Mouse (Mus musculus): ENCODE results near the gene Vmn1r87. TPM values are rescaled to one million over a fixed set of nuclear protein-coding genes. Genes with fewer than 3 reads are reported as not detected.
"Not testable (repeated sequence)": the region's sequence is repeated elsewhere in the genome, so short reads cannot be mapped to it uniquely, and the experiment has no call there.

Gene Vmn1r87
- polyA plus RNA-seq (2015; fragmentation: Nextera tagmentation; extraction: Ambion mirVana), result not detected in 2 replicates

DNA sequence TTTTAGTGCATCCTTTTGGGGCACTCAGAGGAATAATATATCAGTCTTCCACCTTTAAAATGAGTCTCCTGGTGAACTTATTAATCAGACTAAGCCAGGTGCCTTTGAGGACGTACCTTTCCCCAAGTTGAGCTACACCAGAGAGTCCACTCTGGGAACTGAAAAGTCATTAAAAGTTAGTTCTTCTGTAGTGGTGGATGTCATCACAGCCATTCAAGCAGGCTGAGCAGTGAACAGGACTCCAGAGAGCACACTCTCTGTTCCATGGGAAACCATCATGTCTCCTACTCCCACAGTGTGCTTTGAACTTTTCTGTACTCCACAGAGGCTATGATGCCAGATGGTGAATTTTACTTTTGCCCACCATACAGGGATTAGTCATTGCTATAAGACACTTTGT, at the start of gene Vmn1r87:
Vmn1r87 (minus strand) TSS at position 101 of the 400 bp plus-strand sequence.
- no peaks in the 10 kb centered on the region for H3K9me3 ChIP-seq (replicated peaks)
- no peak within 1 kb of the TSS for H3K4me3 ChIP-seq (replicated peaks)
- H3K36me3 ChIP-seq, result no peaks in the 10 kb centered on the region
- H3K27me3 ChIP-seq, result no peaks in the 10 kb centered on the region
- ATAC-seq (replicated peaks; ENCODE audit: low FRiP score), result no peak
- 91% methylated on average over 1 of the region's 1 CpGs for WGBS
- H3K4me2 ChIP-seq, result no peak within 1 kb of the TSS
- no peak within 1 kb of the TSS for H3K27ac ChIP-seq
- H3K9ac ChIP-seq, result no peak within 1 kb of the TSS
- no peaks in the 10 kb centered on the region for H3K4me1 ChIP-seq

DNA sequence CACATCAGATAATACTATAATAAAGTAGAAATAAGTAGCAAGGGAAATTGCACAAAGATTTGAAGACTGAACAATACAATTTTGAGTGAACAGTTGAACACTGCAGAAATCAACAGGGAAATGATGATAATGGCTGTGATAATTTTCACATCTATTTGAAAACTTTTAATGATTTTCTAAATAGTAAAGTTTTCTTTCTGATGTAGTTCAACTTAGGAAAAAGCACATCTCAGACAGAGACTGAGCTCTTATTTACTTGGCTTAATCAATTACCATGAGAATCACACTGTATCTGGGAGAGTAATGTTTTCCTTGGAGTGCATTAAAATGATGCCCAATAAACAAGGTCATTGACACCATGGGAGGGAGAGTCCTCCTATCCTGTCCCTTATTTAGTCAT, 19.3 kb upstream of the Vmn1r87 start, which contains the start of gene Vmn1r88:
Vmn1r88 (plus strand) TSS at position 301 of the 400 bp plus-strand sequence.
- Histone ChIP-seq H3K27me3 (no peaks in the 10 kb centered on the region), H3K4me1 (no peaks in the 10 kb centered on the region), H3K9ac (no peak within 1 kb of the TSS), H3K27ac (no peak within 1 kb of the TSS), H3K36me3 (no peaks in the 10 kb centered on the region), H3K4me3 (replicated peaks) (no peak within 1 kb of the TSS), H3K4me2 (no peak within 1 kb of the TSS), H3K9me3 (replicated peaks) (no peaks in the 10 kb centered on the region)
- no peak for ATAC-seq (replicated peaks; ENCODE audit: low FRiP score)

DNA sequence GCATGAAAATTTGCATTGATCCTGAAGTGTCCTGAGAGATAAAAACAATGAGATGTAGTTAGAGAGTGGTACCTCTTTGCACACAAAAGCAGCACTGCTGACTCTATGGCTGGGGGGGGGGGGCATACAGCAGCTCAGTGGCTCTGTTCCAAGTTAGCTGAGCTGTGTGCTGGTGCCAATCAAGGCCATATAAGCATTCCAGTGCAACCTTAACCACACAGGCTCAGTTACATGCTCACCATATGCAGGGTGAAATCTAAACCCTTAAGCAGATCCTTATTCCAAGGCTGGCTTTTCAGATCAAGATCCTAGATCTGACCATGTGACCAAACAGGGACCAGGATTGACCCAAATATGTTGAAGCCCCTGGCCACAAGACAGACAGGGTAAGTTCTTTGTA, 2.6 kb downstream of the Vmn1r87 start:
- ATAC-seq (replicated peaks; ENCODE audit: low FRiP score), result no peak
- Histone ChIP-seq H3K36me3 (no peaks in the 10 kb centered on the region), H3K4me3 (replicated peaks) (no peak overlapping the region), H3K9me3 (replicated peaks) (no peaks in the 10 kb centered on the region), H3K4me2 (no peak overlapping the region), H3K4me1 (no peaks in the 10 kb centered on the region), H3K27ac (no peak overlapping the region), H3K27me3 (no peaks in the 10 kb centered on the region), H3K9ac (no peak overlapping the region)

DNA sequence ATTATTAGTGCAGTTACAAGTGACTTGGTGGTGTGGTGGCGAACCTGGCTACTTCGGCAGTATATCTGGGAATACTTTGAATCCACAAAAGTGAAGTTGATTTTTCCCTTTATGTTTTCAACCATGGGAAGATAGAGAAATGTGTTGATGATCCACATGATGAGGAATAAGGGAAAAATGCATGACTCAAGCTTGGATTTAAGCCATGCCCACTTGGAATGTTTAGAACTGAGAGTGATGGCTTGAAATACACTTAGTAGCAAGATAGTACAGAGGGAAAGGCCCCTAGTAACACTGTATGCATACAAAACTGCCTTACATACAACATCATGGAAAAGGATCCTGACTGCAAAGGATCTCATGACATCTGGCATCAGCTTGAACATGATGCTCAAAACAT, 8.1 kb downstream of the Vmn1r87 start:
- H3K4me1 ChIP-seq, result no peaks in the 10 kb centered on the region
- H3K4me3 ChIP-seq (replicated peaks), result no peak overlapping the region
- no peak for ATAC-seq (replicated peaks; ENCODE audit: low FRiP score)
- 86% methylated on average over 2 of the region's 2 CpGs for WGBS
- H3K36me3 ChIP-seq, result no peaks in the 10 kb centered on the region
- H3K27ac ChIP-seq, result no peak overlapping the region
- no peak overlapping the region for H3K9ac ChIP-seq
- no peaks in the 10 kb centered on the region for H3K9me3 ChIP-seq (replicated peaks)
- no peak overlapping the region for H3K4me2 ChIP-seq
- H3K27me3 ChIP-seq, result no peaks in the 10 kb centered on the region

DNA sequence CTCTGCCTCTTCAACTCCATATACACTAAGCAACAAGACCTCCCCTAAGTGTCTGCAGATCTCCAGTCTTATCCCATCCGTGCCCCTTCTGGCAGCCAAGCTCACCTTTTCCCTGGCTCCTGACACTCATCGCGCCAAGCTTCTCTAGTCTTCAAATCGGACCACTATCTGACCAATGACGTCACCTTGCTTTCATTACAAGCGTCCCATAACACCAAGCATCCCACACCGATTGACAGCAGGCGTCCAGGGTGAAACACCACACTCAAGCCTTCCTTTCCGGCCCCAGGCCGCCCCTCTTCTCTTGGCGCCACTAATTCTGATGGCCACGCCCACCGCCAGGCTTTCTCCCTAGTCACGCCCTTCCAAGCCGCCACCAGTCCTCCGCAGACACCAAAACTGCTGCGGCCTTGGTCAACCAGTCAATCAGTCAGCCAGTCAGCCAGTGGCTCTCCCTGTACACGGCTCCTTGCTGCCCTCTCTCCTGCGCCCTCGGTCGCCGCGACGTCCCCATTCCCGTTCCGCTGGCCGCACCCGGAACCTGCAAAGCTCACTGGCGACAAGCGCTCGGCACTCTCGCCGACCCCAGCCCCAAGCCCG, 16.3 kb downstream of the Vmn1r87 start:
- H3K36me3 ChIP-seq; H3K4me1 ChIP-seq; H3K9ac ChIP-seq; H3K9me3 ChIP-seq (replicated peaks); H3K27me3 ChIP-seq; H3K27ac ChIP-seq: not testable (repeated sequence)
- peak overlapping the region; percentile 51 for H3K4me2 ChIP-seq
- WGBS, result under 1% methylated on average over 21 of the region's 34 CpGs
- ATAC-seq (replicated peaks; ENCODE audit: low FRiP score), result peak; percentile 95
- peak overlapping the region; percentile 14; the same call in 1 of the 2 replicates for H3K4me3 ChIP-seq (replicated peaks)

DNA sequence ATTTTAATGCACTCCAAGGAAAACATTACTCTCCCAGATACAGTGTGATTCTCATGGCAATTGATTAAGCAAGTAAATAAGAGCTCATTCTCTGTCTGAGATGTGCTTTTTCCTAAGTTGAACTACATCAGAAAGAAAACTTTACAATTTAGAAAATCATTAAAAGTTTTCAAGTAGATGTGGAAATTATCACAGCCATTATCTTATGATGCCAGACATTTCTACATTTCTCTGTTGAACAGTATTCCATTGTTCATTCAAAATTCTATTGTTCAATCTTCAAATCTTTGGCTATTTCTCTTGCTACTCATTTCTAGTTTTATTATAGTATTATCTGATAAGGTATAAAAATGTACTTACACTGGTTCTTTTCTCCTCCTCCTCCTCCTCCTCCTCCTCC, 20.1 kb downstream of the Vmn1r87 start, which contains the start of gene Vmn1r86:
Vmn1r86 (minus strand) TSS at position 101 of the 400 bp plus-strand sequence.
- Histone ChIP-seq H3K4me3 (replicated peaks) (no peak within 1 kb of the TSS), H3K9me3 (replicated peaks) (no peaks in the 10 kb centered on the region), H3K36me3 (no peaks in the 10 kb centered on the region), H3K9ac (no peak within 1 kb of the TSS), H3K4me2 (no peak within 1 kb of the TSS), H3K27me3 (no peaks in the 10 kb centered on the region), H3K27ac (no peak within 1 kb of the TSS), H3K4me1 (no peaks in the 10 kb centered on the region)
- ATAC-seq (replicated peaks; ENCODE audit: low FRiP score), result no peak

DNA sequence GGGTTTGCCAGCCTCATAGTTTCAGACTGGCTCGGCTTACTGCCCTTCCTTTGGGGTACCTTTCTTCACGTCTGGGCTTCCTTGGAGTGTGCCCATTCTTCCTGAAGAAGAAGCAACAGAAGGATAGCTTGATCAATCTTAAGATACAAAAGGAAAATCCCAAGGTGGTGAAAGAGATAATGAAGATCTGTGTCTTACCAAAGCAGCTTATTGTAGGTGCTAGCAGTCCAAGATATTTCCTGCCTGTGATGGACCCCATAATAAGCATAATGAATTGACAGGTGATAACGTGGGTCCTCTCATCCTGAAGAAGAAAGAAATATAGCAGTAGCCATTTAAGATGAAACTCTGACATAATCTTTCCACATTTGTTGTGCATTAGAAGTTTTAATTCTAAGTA, 44.9 kb downstream of the Vmn1r87 start, which contains the start of gene Vmn1r85:
Vmn1r85 (minus strand) TSS at position 101 of the 400 bp plus-strand sequence.
- no peak within 1 kb of the TSS for H3K4me3 ChIP-seq (replicated peaks)
- no peak within 1 kb of the TSS for H3K27ac ChIP-seq
- WGBS, result 65% methylated on average over 3 of the region's 3 CpGs
- H3K4me1 ChIP-seq, result no peaks in the 10 kb centered on the region
- H3K36me3 ChIP-seq, result no peaks in the 10 kb centered on the region
- H3K27me3 ChIP-seq, result no peaks in the 10 kb centered on the region
- H3K9me3 ChIP-seq (replicated peaks), result no peaks in the 10 kb centered on the region
- ATAC-seq (replicated peaks; ENCODE audit: low FRiP score), result no peak
- no peak within 1 kb of the TSS for H3K9ac ChIP-seq
- no peak within 1 kb of the TSS for H3K4me2 ChIP-seq

Other genes starting within 250 kb of the Vmn1r87 start
- gene Zscan22, start 242.3 kb downstream of the Vmn1r87 start, polyA plus RNA-seq (2015; fragmentation: Nextera tagmentation; extraction: Ambion mirVana), result 19.3 and 19.9 TPM in 2 replicates
- 1,034 and 1,085 TPM in 2 replicates for gene Rps5, start 217.9 kb downstream of the Vmn1r87 start, polyA plus RNA-seq (2015; fragmentation: Nextera tagmentation; extraction: Ambion mirVana)
- gene Rnf225, start 212.7 kb downstream of the Vmn1r87 start, polyA plus RNA-seq (2015; fragmentation: Nextera tagmentation; extraction: Ambion mirVana), result 0.45 and 0.77 TPM in 2 replicates
- 9.8 and 11.4 TPM in 2 replicates for gene Zfp324, start 174.3 kb downstream of the Vmn1r87 start, polyA plus RNA-seq (2015; fragmentation: Nextera tagmentation; extraction: Ambion mirVana)
- gene Zfp446, start 162.3 kb downstream of the Vmn1r87 start, polyA plus RNA-seq (2015; fragmentation: Nextera tagmentation; extraction: Ambion mirVana), result 11.2 and 13.3 TPM in 2 replicates
- 0.15 and 0.44 TPM in 2 replicates for gene Slc27a5, start 142.0 kb downstream of the Vmn1r87 start, polyA plus RNA-seq (2015; fragmentation: Nextera tagmentation; extraction: Ambion mirVana)
- 283 and 298 TPM in 2 replicates for gene Trim28, start 141.0 kb downstream of the Vmn1r87 start, polyA plus RNA-seq (2015; fragmentation: Nextera tagmentation; extraction: Ambion mirVana)
- 22.1 and 24.8 TPM in 2 replicates for gene Zbtb45, start 130.1 kb downstream of the Vmn1r87 start, polyA plus RNA-seq (2015; fragmentation: Nextera tagmentation; extraction: Ambion mirVana)
- gene Chmp2a, start 105.3 kb downstream of the Vmn1r87 start, polyA plus RNA-seq (2015; fragmentation: Nextera tagmentation; extraction: Ambion mirVana), result 144 and 146 TPM in 2 replicates
- gene Ube2m, start 101.9 kb downstream of the Vmn1r87 start, polyA plus RNA-seq (2015; fragmentation: Nextera tagmentation; extraction: Ambion mirVana), result 113 and 114 TPM in 2 replicates
- 2.8 and 4.3 TPM in 2 replicates for gene Mzf1, start 85.4 kb downstream of the Vmn1r87 start, polyA plus RNA-seq (2015; fragmentation: Nextera tagmentation; extraction: Ambion mirVana)
- not detected in 2 replicates for gene Vmn1r85, start 45.0 kb downstream of the Vmn1r87 start, polyA plus RNA-seq (2015; fragmentation: Nextera tagmentation; extraction: Ambion mirVana)
- not detected in 2 replicates for gene Vmn1r86, start 20.2 kb downstream of the Vmn1r87 start, polyA plus RNA-seq (2015; fragmentation: Nextera tagmentation; extraction: Ambion mirVana)
- not detected in 2 replicates for gene Vmn1r88, start 19.4 kb upstream of the Vmn1r87 start, polyA plus RNA-seq (2015; fragmentation: Nextera tagmentation; extraction: Ambion mirVana)
- gene Vmn1r89, start 72.9 kb upstream of the Vmn1r87 start, polyA plus RNA-seq (2015; fragmentation: Nextera tagmentation; extraction: Ambion mirVana), result not detected in 2 replicates
- 109 and 110 TPM in 2 replicates for gene Lig1, start 137.1 kb upstream of the Vmn1r87 start, polyA plus RNA-seq (2015; fragmentation: Nextera tagmentation; extraction: Ambion mirVana)
- gene Zswim9, start 138.6 kb upstream of the Vmn1r87 start, polyA plus RNA-seq (2015; fragmentation: Nextera tagmentation; extraction: Ambion mirVana), result 8.8 and 13.0 TPM in 2 replicates
- gene Pla2g4c, start 184.5 kb upstream of the Vmn1r87 start, polyA plus RNA-seq (2015; fragmentation: Nextera tagmentation; extraction: Ambion mirVana), result 0.98 and 1.1 TPM in 2 replicates